Mouse (Mus musculus): ENCODE data around the gene Clptm1. TPM values are rescaled to one million over a fixed set of nuclear protein-coding genes. Genes with fewer than 3 reads are reported as not detected.

Clptm1 gene
- polyA plus RNA-seq, 1 experiment from 2014 or later = 154 TPM

GRCm38 (mm10) chr7:19682979-19683378, 18.1 kb upstream of the Clptm1 start:
- POLR2A ChIA-PET = no interaction called here
- TF ChIP-seq CTCF (IDR thresholded peaks at IDR 0.05) = no peak
- ATAC-seq = no peak
- in situ Hi-C loops (cut with MboI; ENCODE audit: low pct_unique_long_range_greater_than_20kb) = no loop called here
- CTCF ChIA-PET = interaction anchor here (0.8 to 2.0 kb wide), 3 partner anchors 10 to 18 kb away, joined by 3 to 5 read pairs (median 4); no protein-coding TSS in a partner anchor
- no peaks in the 10 kb centered on the region for H3K27me3 ChIP-seq
- DNase-seq (ENCODE audit: low read depth, low spot score) = peak; percentile 50

- in situ Hi-C loops (cut with MboI; ENCODE audit: low pct_unique_long_range_greater_than_20kb) = no loop called here
- ChIA-PET POLR2A (no interaction called here), CTCF (interaction anchor here (1.7 to 2.2 kb wide), 2 partner anchors 9 to 12 kb away, joined by 4 to 10 read pairs; no protein-coding TSS in a partner anchor)
- no peak for TF ChIP-seq CTCF (IDR thresholded peaks at IDR 0.05)
- H3K27me3 ChIP-seq = no peaks in the 10 kb centered on the region
- DNase-seq (ENCODE audit: low read depth, low spot score) (no peak), ATAC-seq (no peak)
These were observed 16.4 kb upstream of the Clptm1 start, which contains the start of the genes Gm44805 and Apoc4 for GRCm38 (mm10) chr7:19681202-19681694. TSS of gene Gm44805 (minus strand) at chr7:19681423. TSS of gene Apoc4 (minus strand) at chr7:19681479.

- in situ Hi-C loops (cut with MboI; ENCODE audit: low pct_unique_long_range_greater_than_20kb) = no loop called here
- no peak for TF ChIP-seq CTCF (IDR thresholded peaks at IDR 0.05)
- POLR2A ChIA-PET = interaction anchor here (0.6 kb wide), 1 partner anchor 275 kb away, joined by 5 read pairs; no protein-coding TSS in a partner anchor
These were observed 15.9 kb upstream of the Clptm1 start for GRCm38 (mm10) chr7:19680702-19681101.

GRCm38 (mm10) chr7:19678901-19679300, 14.1 kb upstream of the Clptm1 start:
- TF ChIP-seq CTCF (IDR thresholded peaks at IDR 0.05) = no peak
- ChIA-PET CTCF (interaction anchor here (1.2 to 1.6 kb wide), 2 partner anchors 19 to 21 kb away, joined by 3 to 6 read pairs; no protein-coding TSS in a partner anchor), POLR2A (no interaction called here)
- no peak for DNase-seq (ENCODE audit: low read depth, low spot score)
- H3K27me3 ChIP-seq = no peaks in the 10 kb centered on the region
- in situ Hi-C loops (cut with MboI; ENCODE audit: low pct_unique_long_range_greater_than_20kb) = no loop called here
- ATAC-seq = no peak

More at GRCm38 (mm10) chr7:19680702-19681101, 15.9 kb upstream of the Clptm1 start:
- DNase-seq (ENCODE audit: low read depth, low spot score) (no peak), ATAC-seq (no peak)
- CTCF ChIA-PET = interaction anchor here (1.7 to 2.2 kb wide), 2 partner anchors 9 to 12 kb away, joined by 4 to 10 read pairs; no protein-coding TSS in a partner anchor
- H3K27me3 ChIP-seq = no peaks in the 10 kb centered on the region

GRCm38 (mm10) chr7:19677872-19678271, 13.0 kb upstream of the Clptm1 start, which contains the start of gene Apoc2:
TSS of gene Apoc2 (minus strand) at chr7:19677941.
- no peak for ATAC-seq
- CTCF ChIA-PET = interaction anchor here (1.6 kb wide), 1 partner anchor 22 kb away, joined by 6 read pairs; no protein-coding TSS in a partner anchor
- POLR2A ChIA-PET = interaction anchor here (1.3 kb wide), 1 partner anchor 9 kb away, joined by 3 read pairs; no protein-coding TSS in a partner anchor
- TF ChIP-seq CTCF (IDR thresholded peaks at IDR 0.05) = no peak
- in situ Hi-C loops (cut with MboI; ENCODE audit: low pct_unique_long_range_greater_than_20kb) = no loop called here
- no peaks in the 10 kb centered on the region for H3K27me3 ChIP-seq
- no peak for DNase-seq (ENCODE audit: low read depth, low spot score)

- no peak for ATAC-seq
- POLR2A ChIA-PET = no interaction called here
- in situ Hi-C loops (cut with MboI; ENCODE audit: low pct_unique_long_range_greater_than_20kb) = no loop called here
- TF ChIP-seq CTCF (IDR thresholded peaks at IDR 0.05) = no peak
- no peak for DNase-seq (ENCODE audit: low read depth, low spot score)
- CTCF ChIA-PET = no interaction called here
- H3K27me3 ChIP-seq = no peaks in the 10 kb centered on the region
These were observed 11.8 kb upstream of the Clptm1 start for GRCm38 (mm10) chr7:19676662-19677061.

GRCm38 (mm10) chr7:19675824-19676223, 11.0 kb upstream of the Clptm1 start:
- POLR2A ChIA-PET = no interaction called here
- no peak for TF ChIP-seq CTCF (IDR thresholded peaks at IDR 0.05)
- no peak for ATAC-seq
- CTCF ChIA-PET = no interaction called here
- DNase-seq (ENCODE audit: low read depth, low spot score) = no peak
- in situ Hi-C loops (cut with MboI; ENCODE audit: low pct_unique_long_range_greater_than_20kb) = no loop called here
- no peaks in the 10 kb centered on the region for H3K27me3 ChIP-seq

GRCm38 (mm10) chr7:19673083-19673699, 8.4 kb upstream of the Clptm1 start:
- ATAC-seq (no peak), DNase-seq (ENCODE audit: low read depth, low spot score) (no peak)
- no peak for TF ChIP-seq CTCF (IDR thresholded peaks at IDR 0.05)
- ChIA-PET CTCF (interaction anchor here (1.0 kb wide), 1 partner anchor 12 kb away, joined by 3 read pairs; no protein-coding TSS in a partner anchor), POLR2A (interaction anchor here (1.6 kb wide), 1 partner anchor 27 kb away, joined by 4 read pairs; no protein-coding TSS in a partner anchor)
- in situ Hi-C loops (cut with MboI; ENCODE audit: low pct_unique_long_range_greater_than_20kb) = no loop called here
- H3K27me3 ChIP-seq = no peaks in the 10 kb centered on the region

- no peak for TF ChIP-seq CTCF (IDR thresholded peaks at IDR 0.05)
- ChIA-PET POLR2A (interaction anchor here (0.6 kb wide), 1 partner anchor 45 kb away, joined by 3 read pairs; no protein-coding TSS in a partner anchor), CTCF (interaction anchor here (1.0 kb wide), 1 partner anchor 29 kb away, joined by 4 read pairs; no protein-coding TSS in a partner anchor)
- in situ Hi-C loops (cut with MboI; ENCODE audit: low pct_unique_long_range_greater_than_20kb) = no loop called here
- ATAC-seq (no peak), DNase-seq (ENCODE audit: low read depth, low spot score) (no peak)
- H3K27me3 ChIP-seq = no peaks in the 10 kb centered on the region
These were observed 6.7 kb upstream of the Clptm1 start for GRCm38 (mm10) chr7:19671511-19671910.

- TF ChIP-seq CTCF (IDR thresholded peaks at IDR 0.05) = peak; percentile 94
- peak; percentile 56 for DNase-seq (ENCODE audit: low read depth, low spot score)
- in situ Hi-C loops (cut with MboI; ENCODE audit: low pct_unique_long_range_greater_than_20kb) = loop anchor here (5.0 kb wide), 1 partner anchor 43 kb away; no protein-coding TSS in a partner anchor
- H3K27me3 ChIP-seq = no peaks in the 10 kb centered on the region
- ChIA-PET CTCF (interaction anchor here (0.8 to 5.8 kb wide), 22 partner anchors 9 to 274 kb away, joined by 3 to 120 read pairs (median 4); partner anchors contain the start of genes Apoc1, Apoc4, Apoe and Gm44805), POLR2A (interaction anchor here (0.7 to 1.6 kb wide), 4 partner anchors 9 to 50 kb away, joined by 3 to 16 read pairs (median 3); partner anchors contain the start of gene Apoc2)
- peak; percentile 84 for ATAC-seq
These were observed 4.3 kb upstream of the Clptm1 start for GRCm38 (mm10) chr7:19668947-19669721.
